Mouse (Mus musculus) small intestine, adult 2 months (tissue): ENCODE results near the gene Swsap1. TPM values are rescaled to one million over a fixed set of nuclear protein-coding genes. Genes with fewer than 3 reads are reported as not detected.

ENCODE experiments used
- H3K27ac ChIP-seq: fragments of 200-500 bp; 2 replicates; pipeline ENCODE4 v1.5.1; 2012; ENCODE audit warnings: low read depth, low read length, control low read depth, inconsistent platforms; ENCODE audit not compliant: insufficient read depth
- H3K27me3 ChIP-seq: fragments of 200-500 bp; 2 replicates; pipeline ENCODE4 v1.6.1; 2012; ENCODE audit warnings: mild to moderate bottlenecking, moderate library complexity, low read length, inconsistent platforms; ENCODE audit not compliant: control insufficient read depth, insufficient read depth
- H3K36me3 ChIP-seq: fragments of 200-500 bp; 2 replicates; pipeline ENCODE4 v1.6.1; 2012; ENCODE audit warnings: mild to moderate bottlenecking, low read length, control low read depth, inconsistent platforms; ENCODE audit not compliant: control insufficient read depth, insufficient read depth
- H3K4me1 ChIP-seq: fragments of 200-500 bp; 2 replicates; pipeline ENCODE4 v1.6.1; 2012; ENCODE audit warnings: low read length, inconsistent platforms, mixed read lengths; ENCODE audit not compliant: control insufficient read depth, insufficient read depth, insufficient read length
- H3K4me3 ChIP-seq: fragments of 200-500 bp; 2 replicates; pipeline ENCODE4 v1.5.1; 2012; ENCODE audit warnings: low read depth, mild to moderate bottlenecking, control low read depth, inconsistent platforms, low read length, moderate library complexity
- CTCF ChIP-seq: fragments of 200-500 bp; IDR thresholded peaks from 2 replicates; pipeline ENCODE4 v1.5.1; 2012; ENCODE audit warnings: low read depth, mild to moderate bottlenecking, control low read depth, inconsistent platforms, low read length, moderate library complexity, mixed read lengths; ENCODE audit not compliant: insufficient replicate concordance, insufficient read length; ENCODE audit errors: extremely low read depth
- POLR2A ChIP-seq: fragments of 200-500 bp; IDR thresholded peaks from 2 replicates; pipeline ENCODE4 v1.6.1; 2012; ENCODE audit warnings: low read depth, mild to moderate bottlenecking, control low read depth, inconsistent platforms, low read length, moderate library complexity
- WGBS: fragments of 180-500 bp; shearing (Covaris S2); methylation state at CpG from one replicate; pipeline ENCODE4 v1.1.7; 2018; 5-methylcytosine and 5-hydroxymethylcytosine counted together
- polyA plus RNA-seq: library from polyadenylated mRNA; depleted of rRNA; stranded (reverse); fragments of >200 nt; gene quantifications from 2 replicates; pipeline ENCODE4 v1.2.3, GENCODE M21; 2012

Swsap1 gene
- polyA plus RNA-seq, 1 experiment: 7.1 TPM

DNA sequence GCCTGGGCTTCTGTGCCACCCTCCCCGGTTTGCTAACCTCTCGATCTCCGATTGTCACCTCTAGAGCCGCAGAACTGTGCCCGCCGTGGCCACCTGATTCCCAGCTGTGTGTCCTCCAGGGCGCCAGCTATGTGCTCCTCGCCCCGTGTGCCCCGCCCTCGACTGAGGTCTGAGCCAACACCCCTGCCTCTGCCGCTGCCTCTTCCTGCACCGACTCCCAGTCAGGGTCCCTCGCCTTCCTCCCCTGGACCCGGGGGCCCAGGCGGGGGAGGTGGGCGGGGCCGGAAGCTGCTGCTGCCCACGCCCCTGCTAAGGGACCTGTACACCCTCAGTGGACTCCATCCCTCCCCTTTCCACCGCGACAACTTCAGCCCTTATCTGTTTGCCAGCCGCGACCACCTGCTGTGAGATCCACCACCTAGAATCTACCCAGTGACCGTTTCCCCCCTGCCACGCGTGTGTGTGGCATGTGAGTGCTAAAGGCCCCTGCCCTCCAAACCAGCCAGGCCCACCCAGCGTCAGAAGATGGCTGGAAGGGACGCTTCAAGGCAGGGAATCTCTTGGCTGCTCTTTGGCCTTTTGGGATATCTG, 7.9 kb upstream of the Swsap1 start:
- H3K27me3 ChIP-seq: 0 out of 2 replicates have a peak, but pooled peaks cover 6% of the 10 kb centered on the region
- peaks cover 4% of the 10 kb centered on the region; the same call in 1 of the 2 replicates for H3K4me1 ChIP-seq
- no peak for TF ChIP-seq POLR2A
- TF ChIP-seq CTCF: no peak
- H3K36me3 ChIP-seq: no peaks in the 10 kb centered on the region
- WGBS: 6% methylated on average over 28 of the region's 28 CpGs
- H3K27ac ChIP-seq: no peak overlapping the region
- H3K4me3 ChIP-seq: no peak overlapping the region

GRCm38 (mm10) chr9:21948146-21948545, 7.4 kb upstream of the Swsap1 start:
- 54% methylated on average over 8 of the region's 8 CpGs for WGBS
- no peak overlapping the region for H3K4me3 ChIP-seq
- no peak overlapping the region for H3K27ac ChIP-seq
- H3K4me1 ChIP-seq: peaks cover 4% of the 10 kb centered on the region; the same call in 1 of the 2 replicates
- no peak for TF ChIP-seq POLR2A
- no peak for TF ChIP-seq CTCF
- 0 out of 2 replicates have a peak, but pooled peaks cover 6% of the 10 kb centered on the region for H3K27me3 ChIP-seq
- no peaks in the 10 kb centered on the region for H3K36me3 ChIP-seq

DNA sequence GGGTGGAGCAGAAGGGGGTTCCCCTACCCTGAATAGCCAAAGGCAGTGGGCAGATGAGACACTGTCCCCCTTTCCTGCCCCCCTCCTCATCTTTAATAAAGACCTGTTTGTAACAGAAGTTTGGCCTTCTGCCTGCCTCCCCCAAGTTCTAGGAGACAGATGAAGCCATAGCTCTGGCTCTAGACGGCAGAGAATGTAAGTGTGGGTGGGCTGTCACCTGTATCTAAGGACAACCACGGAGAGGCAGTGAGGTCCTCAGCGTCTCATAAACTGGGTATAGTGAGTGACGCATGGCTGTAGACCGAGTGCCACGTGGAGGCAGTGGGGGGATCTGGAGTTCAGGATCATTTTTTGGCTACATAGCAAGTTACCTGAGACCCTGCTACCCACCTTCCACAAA, 6.8 kb upstream of the Swsap1 start:
- Histone ChIP-seq H3K27ac (no peak overlapping the region), H3K36me3 (no peaks in the 10 kb centered on the region), H3K4me1 (peaks cover 4% of the 10 kb centered on the region; the same call in 1 of the 2 replicates), H3K4me3 (no peak overlapping the region), H3K27me3 (0 out of 2 replicates have a peak, but pooled peaks cover 6% of the 10 kb centered on the region)
- WGBS: 68% methylated on average over 6 of the region's 6 CpGs
- no peak for TF ChIP-seq CTCF
- TF ChIP-seq POLR2A: no peak

- no peak overlapping the region for H3K4me3 ChIP-seq
- H3K4me1 ChIP-seq: peaks cover 2% of the 10 kb centered on the region; the same call in 1 of the 2 replicates
- H3K27me3 ChIP-seq: 0 out of 2 replicates have a peak, but pooled peaks cover 6% of the 10 kb centered on the region
- WGBS: 17% methylated on average over 11 of the region's 11 CpGs
- no peak for TF ChIP-seq CTCF
- no peak for TF ChIP-seq POLR2A
- H3K27ac ChIP-seq: no peak overlapping the region
- no peaks in the 10 kb centered on the region for H3K36me3 ChIP-seq
Observed at GRCm38 (mm10) chr9:21950322-21950721, 5.2 kb upstream of the Swsap1 start.

DNA sequence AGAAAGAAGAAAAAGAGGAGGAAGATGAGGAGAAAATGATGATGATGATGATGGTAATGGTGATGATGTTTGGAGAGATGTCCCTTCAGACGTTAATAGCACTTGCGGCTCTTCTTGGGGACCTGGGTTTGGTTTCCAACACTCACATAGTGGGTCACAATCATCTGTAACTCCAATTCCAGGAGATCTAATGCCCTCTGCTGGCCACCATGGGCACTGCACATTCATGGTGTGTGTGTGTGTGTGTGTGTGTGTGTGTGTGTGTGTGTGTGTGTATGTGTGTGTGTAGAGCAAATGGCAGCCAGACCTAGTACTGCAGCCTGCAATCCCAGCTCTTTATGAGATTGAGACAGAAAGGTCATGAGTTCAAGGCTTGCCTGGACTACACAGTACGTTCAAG, 3.6 kb upstream of the Swsap1 start:
- Histone ChIP-seq H3K4me1 (peaks cover 2% of the 10 kb centered on the region; the same call in 1 of the 2 replicates), H3K27me3 (0 out of 2 replicates have a peak, but pooled peaks cover 6% of the 10 kb centered on the region), H3K4me3 (no peak overlapping the region), H3K27ac (no peak overlapping the region), H3K36me3 (no peaks in the 10 kb centered on the region)
- TF ChIP-seq CTCF (no peak), POLR2A (no peak)
- WGBS: 74% methylated on average over 3 of the region's 3 CpGs

- WGBS: 21% methylated on average over 3 of the region's 3 CpGs
- TF ChIP-seq CTCF: no peak
- TF ChIP-seq POLR2A: no peak
- Histone ChIP-seq H3K27me3 (no peaks in the 10 kb centered on the region), H3K4me1 (0 out of 2 replicates have a peak, but pooled peaks cover 3% of the 10 kb centered on the region), H3K27ac (no peak overlapping the region), H3K36me3 (no peaks in the 10 kb centered on the region), H3K4me3 (no peak overlapping the region)
Observed at GRCm38 (mm10) chr9:21953600-21953999, 2.0 kb upstream of the Swsap1 start.

GRCm38 (mm10) chr9:21954635-21955034, 920 bp upstream of the Swsap1 start:
- 47% methylated on average over 3 of the region's 3 CpGs for WGBS
- Histone ChIP-seq H3K27ac (no peak overlapping the region), H3K4me1 (0 out of 2 replicates have a peak, but pooled peaks cover 3% of the 10 kb centered on the region), H3K4me3 (no peak overlapping the region), H3K36me3 (no peaks in the 10 kb centered on the region), H3K27me3 (no peaks in the 10 kb centered on the region)
- no peak for TF ChIP-seq CTCF
- no peak for TF ChIP-seq POLR2A
